ENCODE assay signal across 1 mouse cellular context in genomic region chr3:94441182-94441581, GRCm38 (mm10).
TF ChIP-seq lines count a peak whose summit lies in the region.

No protein-coding gene starts in this region.

TF ChIP-seq in MEL, 35 proteins besides CTCF, POLR2A, EP300 and RAD21 (continued from another document):
- TF ChIP-seq POLR2AphosphoS2 (IDR thresholded peaks at IDR 0.05; ENCODE audit: low read length) (no peak), KAT2A (conservative IDR thresholded peaks at IDR 0.05; ENCODE audit: low read depth, low read length) (no peak)
